Mouse (Mus musculus): ENCODE measurements at regions not wholly inside any gene's neighbourhood (a gene's known extent, or its start where the extent isn't known, plus 50 kb on each side); places are given as distances from the start of the nearest gene placed in this dataset.

DNA sequence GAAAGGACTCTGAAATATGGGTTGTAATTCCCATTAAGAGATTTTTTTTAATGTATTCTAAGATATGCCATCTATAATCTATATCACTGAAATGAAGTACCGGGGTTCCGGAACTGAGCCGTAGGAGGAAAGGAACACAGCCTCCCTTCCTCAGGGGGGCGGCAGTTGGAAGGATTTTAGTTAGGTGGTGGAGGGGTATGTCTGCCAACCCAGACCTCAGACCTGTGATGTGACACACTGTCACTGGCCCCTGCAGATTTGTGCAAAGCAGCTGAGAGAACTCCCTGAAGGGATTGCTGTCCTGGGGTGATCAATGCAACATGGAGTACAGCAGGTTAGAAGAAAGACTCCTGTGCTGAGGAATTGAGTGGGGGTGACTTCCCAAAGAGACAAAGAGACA is 470.2 kb upstream of the Gulo start:
- TF ChIP-seq CTCF (IDR thresholded peaks at IDR 0.05; ENCODE audit: low read depth, low read length) = no peak
- TF ChIP-seq POLR2A (IDR thresholded peaks at IDR 0.05; ENCODE audit: extremely low read depth, insufficient read depth, low read length) = no peak
- Histone ChIP-seq H3K4me1 (ENCODE audit: control insufficient read depth, insufficient read depth, low read length) (no peaks in the 10 kb centered on the region), H3K79me2 (ENCODE audit: control insufficient read depth, insufficient read depth, low read length) (no peaks in the 10 kb centered on the region), H3K27ac (replicated peaks; ENCODE audit: insufficient read depth, low read depth, low read length) (no peak overlapping the region), H3K4me3 (ENCODE audit: insufficient read depth, low read depth, low read length) (no peak overlapping the region), H3K9ac (ENCODE audit: low read depth, low read length) (no peak overlapping the region), H3K36me3 (ENCODE audit: control insufficient read depth, insufficient read depth, low read length) (no peaks in the 10 kb centered on the region), H3K27me3 (ENCODE audit: control insufficient read depth, insufficient read depth, low read length) (no peaks in the 10 kb centered on the region)
- WGBS = 89% methylated on average over 4 of the region's 4 CpGs
- no peak for DNase-seq (ENCODE audit: extremely low read depth, low read depth, low spot score)

DNA sequence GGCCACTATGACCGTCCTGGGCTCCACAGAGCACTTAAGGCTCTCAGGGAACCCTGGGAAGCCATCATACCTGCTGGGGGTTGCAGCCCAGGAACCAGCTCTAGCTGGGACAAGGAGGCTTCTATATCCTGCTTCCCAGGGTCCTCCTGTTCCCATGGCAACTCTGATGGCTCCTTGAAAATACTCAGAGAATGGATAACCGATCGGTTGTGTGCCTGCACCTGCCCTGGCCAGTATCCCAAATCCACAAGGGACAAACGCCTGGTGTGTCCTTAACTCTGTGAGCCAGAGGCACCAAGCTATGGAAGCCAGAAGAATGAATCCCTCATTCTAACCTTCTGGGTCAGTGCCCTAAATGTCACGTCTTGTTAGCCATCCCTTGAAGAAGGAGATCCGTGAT is 469.6 kb upstream of the Gulo start:
- no peak for TF ChIP-seq POLR2A (IDR thresholded peaks at IDR 0.05; ENCODE audit: extremely low read depth, insufficient read depth, low read length)
- no peak for TF ChIP-seq CTCF (IDR thresholded peaks at IDR 0.05; ENCODE audit: low read depth, low read length)
- H3K27me3 ChIP-seq (ENCODE audit: control insufficient read depth, insufficient read depth, low read length) = no peaks in the 10 kb centered on the region
- WGBS = 73% methylated on average over 6 of the region's 6 CpGs
- no peaks in the 10 kb centered on the region for H3K79me2 ChIP-seq (ENCODE audit: control insufficient read depth, insufficient read depth, low read length)
- no peaks in the 10 kb centered on the region for H3K4me1 ChIP-seq (ENCODE audit: control insufficient read depth, insufficient read depth, low read length)
- no peak overlapping the region for H3K27ac ChIP-seq (replicated peaks; ENCODE audit: insufficient read depth, low read depth, low read length)
- no peak overlapping the region for H3K9ac ChIP-seq (ENCODE audit: low read depth, low read length)
- no peak overlapping the region for H3K4me3 ChIP-seq (ENCODE audit: insufficient read depth, low read depth, low read length)
- DNase-seq (ENCODE audit: extremely low read depth, low read depth, low spot score) = no peak
- no peaks in the 10 kb centered on the region for H3K36me3 ChIP-seq (ENCODE audit: control insufficient read depth, insufficient read depth, low read length)

DNA sequence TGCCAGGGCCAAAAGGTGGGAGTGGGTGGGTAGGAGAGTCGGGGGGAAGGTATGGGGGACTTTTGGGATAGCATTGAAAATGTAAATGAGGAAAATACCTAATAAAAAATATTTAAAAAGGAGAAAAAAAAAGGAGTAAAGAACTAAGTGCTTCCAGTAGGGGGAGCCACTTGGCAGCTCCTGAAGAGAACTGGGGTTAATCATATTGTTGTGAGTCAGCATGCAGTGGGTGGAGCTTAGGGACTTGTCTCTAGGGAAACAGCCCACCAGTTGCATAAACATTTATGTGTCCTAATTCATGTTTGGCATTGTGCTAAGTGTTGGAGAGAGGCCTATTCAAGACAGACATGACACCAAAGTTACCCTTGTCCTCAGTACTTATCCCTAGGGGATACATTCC is 466.0 kb upstream of the Gulo start:
- WGBS = 35% methylated on average over 1 of the region's 1 CpGs

GRCm38 (mm10) chr14:66473251-66473550 is 464.2 kb upstream of the Gulo start:
- Histone ChIP-seq H3K79me2 (ENCODE audit: control insufficient read depth, insufficient read depth, low read length) (no peaks in the 10 kb centered on the region), H3K4me3 (ENCODE audit: insufficient read depth, low read depth, low read length) (no peak overlapping the region), H3K9ac (ENCODE audit: low read depth, low read length) (no peak overlapping the region), H3K36me3 (ENCODE audit: control insufficient read depth, insufficient read depth, low read length) (no peaks in the 10 kb centered on the region), H3K27me3 (ENCODE audit: control insufficient read depth, insufficient read depth, low read length) (no peaks in the 10 kb centered on the region), H3K27ac (replicated peaks; ENCODE audit: insufficient read depth, low read depth, low read length) (no peak overlapping the region), H3K4me1 (ENCODE audit: control insufficient read depth, insufficient read depth, low read length) (no peaks in the 10 kb centered on the region)
- 22% methylated on average over 1 of the region's 1 CpGs for WGBS
- TF ChIP-seq POLR2A (IDR thresholded peaks at IDR 0.05; ENCODE audit: extremely low read depth, insufficient read depth, low read length) (no peak), CTCF (IDR thresholded peaks at IDR 0.05; ENCODE audit: low read depth, low read length) (no peak)
- DNase-seq (ENCODE audit: extremely low read depth, low read depth, low spot score) = no peak

More for the DNA sequence above, 466.0 kb upstream of the Gulo start:
- H3K4me3 ChIP-seq (ENCODE audit: insufficient read depth, low read depth, low read length) = no peak overlapping the region
- no peaks in the 10 kb centered on the region for H3K27me3 ChIP-seq (ENCODE audit: control insufficient read depth, insufficient read depth, low read length)
- peak; percentile 39 for DNase-seq (ENCODE audit: extremely low read depth, low read depth, low spot score)
- no peak for TF ChIP-seq CTCF (IDR thresholded peaks at IDR 0.05; ENCODE audit: low read depth, low read length)
- TF ChIP-seq POLR2A (IDR thresholded peaks at IDR 0.05; ENCODE audit: extremely low read depth, insufficient read depth, low read length) = no peak
- H3K4me1 ChIP-seq (ENCODE audit: control insufficient read depth, insufficient read depth, low read length) = no peaks in the 10 kb centered on the region
- H3K27ac ChIP-seq (replicated peaks; ENCODE audit: insufficient read depth, low read depth, low read length) = no peak overlapping the region
- no peaks in the 10 kb centered on the region for H3K36me3 ChIP-seq (ENCODE audit: control insufficient read depth, insufficient read depth, low read length)
- no peaks in the 10 kb centered on the region for H3K79me2 ChIP-seq (ENCODE audit: control insufficient read depth, insufficient read depth, low read length)
- H3K9ac ChIP-seq (ENCODE audit: low read depth, low read length) = no peak overlapping the region

GRCm38 (mm10) chr14:66472537-66473250 is 463.7 kb upstream of the Gulo start:
- TF ChIP-seq POLR2A (IDR thresholded peaks at IDR 0.05; ENCODE audit: extremely low read depth, insufficient read depth, low read length) (no peak), CTCF (IDR thresholded peaks at IDR 0.05; ENCODE audit: low read depth, low read length) (no peak)
- WGBS = 55% methylated on average over 5 of the region's 5 CpGs
- H3K27me3 ChIP-seq (ENCODE audit: control insufficient read depth, insufficient read depth, low read length) = no peaks in the 10 kb centered on the region

DNA sequence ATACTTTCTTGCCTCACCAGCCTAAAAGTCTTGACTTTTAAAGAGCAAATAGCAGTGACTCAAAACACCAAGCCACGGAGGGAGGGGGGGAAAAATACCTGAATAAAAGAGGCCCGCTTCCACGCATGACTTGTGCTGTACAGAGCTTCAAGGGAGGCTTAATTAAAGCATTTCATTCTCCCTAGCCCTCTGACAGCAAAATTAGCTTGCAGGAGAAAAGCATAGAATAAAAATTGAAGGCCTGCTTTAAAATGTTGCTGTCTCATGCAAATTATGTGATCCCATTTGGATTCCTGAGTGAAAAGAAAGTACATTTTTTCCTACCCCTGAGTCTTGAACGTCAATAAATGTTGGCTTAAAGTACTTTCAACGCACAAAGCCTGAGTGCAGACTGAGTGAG is 453.1 kb upstream of the Gulo start:
- Histone ChIP-seq H3K79me2 (ENCODE audit: control insufficient read depth, insufficient read depth, low read length) (no peaks in the 10 kb centered on the region), H3K36me3 (ENCODE audit: control insufficient read depth, insufficient read depth, low read length) (no peaks in the 10 kb centered on the region), H3K27me3 (ENCODE audit: control insufficient read depth, insufficient read depth, low read length) (no peaks in the 10 kb centered on the region), H3K4me3 (ENCODE audit: insufficient read depth, low read depth, low read length) (no peak overlapping the region), H3K27ac (replicated peaks; ENCODE audit: insufficient read depth, low read depth, low read length) (no peak overlapping the region), H3K4me1 (ENCODE audit: control insufficient read depth, insufficient read depth, low read length) (no peaks in the 10 kb centered on the region), H3K9ac (ENCODE audit: low read depth, low read length) (no peak overlapping the region)
- TF ChIP-seq POLR2A (IDR thresholded peaks at IDR 0.05; ENCODE audit: extremely low read depth, insufficient read depth, low read length) (no peak), CTCF (IDR thresholded peaks at IDR 0.05; ENCODE audit: low read depth, low read length) (no peak)
- DNase-seq (ENCODE audit: extremely low read depth, low read depth, low spot score) = no peak
- 93% methylated on average over 5 of the region's 5 CpGs for WGBS

More at GRCm38 (mm10) chr14:66472537-66473250, 463.7 kb upstream of the Gulo start:
- Histone ChIP-seq H3K27ac (replicated peaks; ENCODE audit: insufficient read depth, low read depth, low read length) (no peak overlapping the region), H3K4me1 (ENCODE audit: control insufficient read depth, insufficient read depth, low read length) (no peaks in the 10 kb centered on the region), H3K4me3 (ENCODE audit: insufficient read depth, low read depth, low read length) (no peak overlapping the region), H3K9ac (ENCODE audit: low read depth, low read length) (no peak overlapping the region), H3K79me2 (ENCODE audit: control insufficient read depth, insufficient read depth, low read length) (no peaks in the 10 kb centered on the region), H3K36me3 (ENCODE audit: control insufficient read depth, insufficient read depth, low read length) (no peaks in the 10 kb centered on the region)
- DNase-seq (ENCODE audit: extremely low read depth, low read depth, low spot score) = no peak
